Mouse (Mus musculus) R1 (cell line): ENCODE measurements around the gene Cdon.
A peak's percentile ranks its signal among the peaks of the same experiment; 100 is the strongest.
"Not testable (repeated sequence)": the region's sequence is repeated elsewhere in the genome, so short reads cannot be mapped to it uniquely, and the experiment has no call there.

Experiments used
- DNase-seq: peaks from one replicate; pipeline ENCODE4 v3.0.0-alpha.2; 2018; ENCODE audit warnings: low read depth, low spot score

The Cdon gene

DNA sequence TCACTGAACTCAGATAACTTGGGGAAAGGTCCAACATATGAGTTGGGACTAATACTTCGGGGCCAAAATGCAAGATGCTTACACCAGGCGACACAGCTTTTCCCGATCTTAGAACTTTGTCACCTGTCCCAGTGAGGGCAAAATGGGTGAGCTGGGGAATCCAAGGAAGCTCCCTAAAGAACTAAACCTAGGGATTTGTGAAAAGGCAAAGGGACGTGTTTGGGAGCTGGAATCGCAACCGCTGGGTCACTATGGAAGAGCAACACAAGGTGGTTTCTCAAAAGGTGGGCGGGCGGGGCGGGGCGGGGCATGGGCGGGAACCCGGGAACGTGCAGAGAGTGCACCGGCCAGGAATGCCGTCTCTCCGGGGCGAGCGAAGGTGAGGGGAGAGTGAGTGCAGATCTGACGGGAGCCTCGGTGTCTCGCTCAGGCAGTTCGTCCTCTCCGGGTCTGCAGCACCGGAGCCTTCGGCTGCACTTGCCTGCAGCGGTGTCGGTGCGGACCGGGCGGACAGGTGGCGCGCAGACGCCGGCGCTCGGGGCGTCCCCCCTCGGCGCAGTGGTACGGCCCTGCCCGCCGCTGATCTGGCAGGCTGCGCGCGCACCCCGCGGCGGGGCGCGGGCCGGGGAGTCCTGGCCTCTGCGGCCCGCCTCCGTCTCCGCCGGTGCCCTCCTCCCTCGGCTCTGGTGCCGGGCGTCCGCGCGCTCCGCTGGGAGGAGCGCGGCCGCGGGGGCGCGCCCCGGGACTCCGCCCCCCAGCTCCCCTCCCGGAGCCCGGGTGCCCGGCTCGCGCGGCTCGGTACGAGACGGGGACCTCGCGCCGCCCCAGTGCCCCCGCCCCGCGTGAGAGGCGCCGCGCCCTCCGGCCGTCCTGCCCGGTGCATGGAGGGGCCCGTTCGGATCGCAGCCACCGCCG, at the start of gene Cdon:
TSS of gene Cdon (plus strand) at position 324 of the 915 bp plus-strand sequence.
- DNase-seq: peak; percentile 86

DNA sequence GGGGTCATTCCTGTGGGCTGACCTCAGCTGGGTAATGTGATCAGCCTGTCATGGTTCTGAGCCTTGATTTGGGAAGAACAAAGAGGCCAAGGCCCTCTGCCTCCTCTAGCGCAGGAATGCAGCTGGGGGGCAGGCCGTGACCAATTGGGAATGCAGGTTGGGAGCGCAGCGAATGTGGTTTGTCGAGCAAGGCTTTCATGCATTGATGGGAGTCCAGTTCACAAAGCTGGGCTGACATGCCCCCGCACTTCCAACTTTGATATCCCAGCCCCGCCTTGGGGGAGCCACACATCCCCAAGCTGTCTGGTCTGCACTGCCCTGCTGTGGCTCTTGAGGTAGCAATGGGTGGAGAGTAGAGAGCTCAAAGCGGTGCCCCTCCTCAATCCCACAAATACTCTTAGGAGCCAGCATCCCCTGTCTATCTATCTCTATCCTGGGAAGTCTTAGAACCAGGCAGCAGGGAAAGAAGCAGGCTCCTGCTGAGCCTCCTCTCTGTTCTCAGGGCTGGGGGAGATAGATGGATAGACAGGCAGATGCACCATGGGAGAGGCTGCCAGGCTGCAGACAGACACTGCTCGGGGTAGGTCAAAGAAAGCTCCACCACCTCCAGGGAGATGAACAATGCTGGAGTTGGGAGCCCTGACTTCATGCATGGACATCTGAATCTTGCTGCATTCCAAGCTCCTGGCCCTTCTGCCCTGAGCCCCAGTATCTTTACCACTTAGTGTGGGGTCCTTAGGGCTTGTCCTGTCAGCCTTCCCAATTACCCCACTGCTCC, 48.4 kb upstream of the Cdon start:
- no peak for DNase-seq

DNA sequence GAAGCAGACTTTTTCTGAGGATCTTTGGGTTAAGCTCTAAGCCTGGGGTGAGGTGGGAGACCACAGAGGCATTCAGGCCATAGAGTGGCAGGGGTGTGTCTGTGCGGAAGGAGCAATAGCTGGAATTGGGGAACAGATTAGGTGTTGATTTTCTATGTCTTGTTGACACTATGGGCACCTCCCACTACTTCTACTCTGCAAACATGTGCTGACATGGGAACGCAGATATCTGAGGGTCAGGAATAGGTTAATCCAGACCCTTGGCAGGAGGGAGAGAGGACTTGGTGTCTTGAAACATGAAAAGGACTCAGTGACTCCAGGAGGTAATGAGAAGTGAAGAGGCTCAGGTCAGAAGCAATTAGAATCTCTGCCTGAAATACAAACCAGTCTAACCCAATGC, 43.0 kb upstream of the Cdon start:
- DNase-seq: no peak

DNA sequence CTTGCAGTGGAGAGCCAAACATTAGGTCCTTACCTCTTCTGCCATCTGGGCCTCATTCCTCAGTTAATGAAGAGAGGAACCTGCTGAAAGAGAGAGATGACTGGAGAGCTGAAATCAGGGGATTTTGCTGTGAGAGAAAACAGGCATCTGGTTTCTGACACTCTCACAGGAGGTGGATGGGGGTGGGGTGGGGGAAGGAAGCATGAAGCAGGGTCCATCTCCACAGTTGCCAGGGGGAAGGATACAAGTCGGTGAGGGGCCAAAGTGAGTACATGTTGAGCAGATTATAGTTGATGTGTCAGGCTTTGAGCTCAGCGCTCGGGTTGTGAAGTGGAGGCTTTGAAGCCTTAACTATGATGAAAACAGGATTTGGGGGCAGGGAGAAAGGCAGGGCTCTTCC, 41.9 kb upstream of the Cdon start:
- no peak for DNase-seq

DNA sequence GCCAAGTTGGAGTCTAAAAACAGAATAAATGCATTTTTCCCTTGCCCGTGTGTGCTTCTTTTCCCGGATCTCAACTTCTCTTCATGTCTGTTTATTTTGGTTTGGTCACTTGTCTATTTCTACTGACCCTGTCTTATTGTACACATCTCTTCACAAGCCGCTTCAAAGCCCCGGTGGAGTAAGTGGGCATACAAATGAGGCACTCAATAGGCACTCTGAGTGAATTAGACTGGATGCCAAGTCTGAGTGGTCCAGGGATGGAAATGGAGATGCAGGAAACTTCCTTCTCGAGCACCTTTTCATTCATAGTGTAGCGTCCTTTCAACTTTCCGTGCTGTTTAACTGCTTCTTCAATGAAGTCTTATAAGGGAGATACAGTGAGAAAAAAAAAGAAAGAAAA, 21.0 kb upstream of the Cdon start:
- DNase-seq: no peak

DNA sequence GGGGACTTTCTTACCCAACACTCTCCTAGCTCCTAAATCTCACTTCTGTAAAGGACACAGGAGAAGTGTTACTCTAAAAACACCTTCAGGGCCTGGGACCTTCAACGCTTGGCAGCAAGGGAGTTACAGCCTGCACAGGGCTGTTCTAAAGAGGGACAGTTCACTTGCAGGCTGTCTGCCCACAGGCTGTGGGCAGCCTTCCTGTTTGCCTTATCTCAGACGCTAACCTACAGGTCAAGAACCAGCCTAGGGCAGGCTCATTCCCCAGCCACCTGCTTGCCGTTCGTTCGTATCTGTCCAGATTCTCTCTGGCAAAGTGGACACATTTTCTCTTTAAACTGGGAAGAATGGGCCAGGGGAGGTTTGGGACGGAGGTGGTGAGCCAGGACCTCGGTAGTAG, 20.5 kb upstream of the Cdon start:
- no peak for DNase-seq

DNA sequence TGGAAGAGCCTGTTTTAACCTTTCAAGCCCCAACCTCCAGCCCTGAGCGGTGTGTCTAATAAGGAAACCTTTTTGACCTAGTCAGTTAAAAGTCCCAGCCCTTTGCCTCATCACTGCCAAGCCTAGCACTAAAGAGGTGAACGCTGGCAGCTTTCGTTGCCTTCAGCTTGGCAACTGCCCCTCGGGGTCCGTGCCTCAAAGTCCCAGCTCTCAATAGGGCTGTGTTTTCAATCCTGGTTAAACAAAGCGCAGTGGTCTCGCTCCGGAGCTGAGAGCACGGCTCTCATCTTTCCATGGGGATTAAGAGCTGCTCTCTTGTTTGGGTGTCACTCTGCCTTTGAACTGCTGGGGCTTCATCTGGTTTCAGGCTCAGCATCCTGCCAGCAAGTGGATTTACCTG, 20.1 kb upstream of the Cdon start:
- DNase-seq: no peak

DNA sequence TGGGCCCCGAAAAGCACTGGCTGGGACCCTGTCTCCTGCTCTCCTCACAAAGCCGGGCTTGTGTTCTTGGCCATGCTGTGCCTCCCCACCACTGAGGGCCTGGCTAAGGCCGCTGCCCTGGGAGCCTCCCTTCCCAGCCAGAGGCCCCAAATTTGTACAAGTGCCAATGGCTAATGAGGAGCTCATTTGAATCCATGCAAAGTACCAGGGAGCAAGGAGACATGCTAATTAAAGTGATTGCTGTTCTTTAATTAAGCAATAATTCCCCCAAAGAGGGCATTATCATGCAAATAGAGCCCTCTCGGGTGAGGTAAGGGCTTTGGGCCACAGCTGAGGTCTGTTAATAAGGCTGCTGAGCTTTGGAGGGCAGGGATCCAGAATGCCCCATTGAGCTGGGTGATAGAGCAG, 18.3 kb upstream of the Cdon start:
- DNase-seq: no peak

DNA sequence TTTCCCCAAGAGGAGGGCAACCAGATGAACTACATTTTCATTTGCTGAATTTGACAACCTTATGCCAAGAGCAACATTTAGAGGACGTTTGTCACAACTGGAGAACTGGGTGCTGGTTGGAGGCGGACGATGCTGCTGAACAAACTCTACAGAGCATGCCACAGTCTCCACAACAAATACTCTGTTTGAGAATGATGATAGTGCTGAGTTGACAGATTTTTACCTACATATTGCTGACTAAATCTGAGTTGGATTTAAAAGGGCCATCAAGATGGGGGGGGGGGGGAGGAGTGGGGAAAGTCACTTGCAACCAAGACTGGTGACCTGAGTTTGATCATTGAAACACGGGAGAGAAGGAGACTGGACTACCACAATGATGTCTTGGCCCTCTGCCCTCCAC, 17.4 kb upstream of the Cdon start:
- DNase-seq: no peak

DNA sequence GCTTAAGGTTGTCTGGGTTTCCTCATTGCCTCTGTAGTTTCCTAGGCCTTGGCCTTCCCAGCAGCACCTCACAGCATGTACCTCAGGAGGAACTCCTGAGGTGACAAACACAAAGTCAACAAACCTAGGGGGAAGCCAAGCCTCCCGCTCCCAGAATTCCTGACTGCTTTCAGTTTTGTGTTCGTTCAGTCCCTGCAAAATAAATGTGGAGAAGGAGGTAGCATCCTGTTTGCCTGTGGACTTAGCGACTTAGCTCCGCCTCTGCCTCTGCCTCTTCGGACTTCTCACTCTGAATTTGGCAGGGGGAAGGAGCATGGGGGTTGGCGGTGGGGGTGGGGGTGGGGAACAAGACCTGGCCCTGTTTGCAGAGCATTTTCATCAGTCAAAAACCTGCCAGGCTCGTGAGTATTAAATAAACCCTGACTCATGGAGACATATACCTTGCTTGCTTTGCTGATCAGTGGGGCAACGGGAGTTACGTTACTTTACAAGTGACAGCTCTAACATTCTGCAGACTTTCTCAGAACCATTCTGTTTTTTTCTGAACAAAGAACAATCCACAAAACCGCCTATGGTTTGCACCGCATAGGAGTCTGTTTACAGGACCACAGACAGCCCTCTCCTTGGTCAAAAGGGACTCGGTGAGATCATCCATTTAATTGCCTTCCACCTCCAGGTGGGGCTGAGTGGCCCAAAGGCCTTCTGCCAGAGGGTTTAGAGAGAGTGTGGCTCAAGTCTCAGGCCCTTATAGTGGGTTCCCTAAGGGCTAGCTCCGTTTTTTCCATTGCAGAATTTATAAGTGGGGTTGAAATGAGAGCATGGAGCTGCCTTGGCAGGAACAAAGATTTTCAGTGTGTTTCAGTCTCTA, 15.7 kb upstream of the Cdon start:
- peak; percentile 14 for DNase-seq

DNA sequence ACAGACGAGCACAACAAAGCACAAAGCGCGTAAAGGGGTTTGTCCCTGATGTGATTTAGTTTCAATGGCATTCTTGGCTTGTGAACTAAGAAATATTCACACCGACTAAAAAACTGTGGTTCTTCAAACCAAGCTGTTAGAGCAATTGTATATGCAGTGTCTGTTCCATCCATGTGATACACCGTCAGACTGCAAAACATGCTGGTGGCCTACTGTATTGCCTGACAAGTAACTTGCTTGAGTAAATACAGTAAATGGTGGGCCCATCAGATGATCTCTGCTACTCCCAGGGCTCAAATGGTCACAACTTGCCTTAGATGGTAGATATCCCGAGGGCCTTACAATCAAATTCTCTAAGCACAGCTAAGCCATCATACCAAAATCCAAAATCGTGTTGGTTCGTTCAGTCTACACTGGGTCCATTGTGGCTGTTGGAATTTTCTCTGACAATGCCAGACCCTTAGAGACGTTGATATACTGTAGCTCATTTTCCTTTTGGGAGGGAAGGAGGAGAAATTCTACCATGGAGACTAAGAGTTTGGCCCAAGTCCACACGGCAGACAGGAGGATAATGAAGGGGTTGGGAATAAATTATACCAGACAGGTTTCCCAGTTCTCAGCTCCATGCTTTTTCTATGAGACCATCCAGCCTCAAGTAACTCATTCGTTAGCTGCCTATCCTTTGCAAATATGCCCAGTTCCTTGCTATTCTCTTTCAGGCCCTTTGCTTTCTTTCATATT, 9.5 kb upstream of the Cdon start:
- no peak for DNase-seq

DNA sequence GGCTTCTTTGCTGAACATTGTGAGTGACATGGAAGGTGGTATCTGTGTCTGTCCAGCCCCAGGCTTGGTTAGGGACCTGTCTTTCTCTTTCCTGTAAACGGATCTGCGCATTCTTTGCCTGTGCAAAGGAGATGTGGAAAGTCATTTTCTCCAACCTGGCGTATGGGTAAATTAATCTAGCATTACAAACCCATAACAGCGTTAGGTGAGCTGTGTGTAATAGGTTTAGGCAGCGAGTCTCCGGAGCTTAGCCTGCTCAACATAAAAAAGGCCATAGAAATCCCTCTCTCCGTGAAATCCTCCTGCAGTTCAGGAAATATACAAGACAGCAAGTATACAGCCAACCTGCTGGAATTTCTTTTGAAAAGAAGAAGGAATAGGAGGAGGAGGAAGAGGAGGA, 9.0 kb upstream of the Cdon start:
- no peak for DNase-seq

DNA sequence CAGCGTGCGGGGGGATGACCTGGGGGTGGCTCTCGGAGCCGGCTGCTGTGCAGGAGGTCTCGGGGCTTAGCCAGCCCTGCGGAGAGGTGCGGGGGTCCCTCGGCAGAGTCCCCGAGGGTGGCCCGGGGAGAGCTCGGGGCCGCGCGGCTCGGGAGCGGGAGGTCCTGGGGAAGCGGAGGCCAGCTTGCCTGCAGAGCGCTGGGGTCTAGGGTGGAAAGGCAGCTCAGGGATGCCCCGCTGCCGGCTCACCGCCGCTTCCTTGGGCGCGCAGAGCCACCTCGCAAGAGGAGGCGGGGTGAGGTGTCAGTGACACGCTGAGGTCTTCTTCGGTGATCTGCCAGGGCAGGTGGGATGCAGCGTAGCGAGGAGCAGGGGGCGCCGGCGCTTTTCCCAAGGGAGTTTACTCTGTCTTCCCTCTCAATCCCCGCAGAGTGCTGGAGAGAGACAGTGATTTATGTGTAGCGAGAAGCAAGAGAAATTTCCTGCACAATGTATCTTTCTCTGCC, 855 bp downstream of the Cdon start:
- peak; percentile 73 for DNase-seq

DNA sequence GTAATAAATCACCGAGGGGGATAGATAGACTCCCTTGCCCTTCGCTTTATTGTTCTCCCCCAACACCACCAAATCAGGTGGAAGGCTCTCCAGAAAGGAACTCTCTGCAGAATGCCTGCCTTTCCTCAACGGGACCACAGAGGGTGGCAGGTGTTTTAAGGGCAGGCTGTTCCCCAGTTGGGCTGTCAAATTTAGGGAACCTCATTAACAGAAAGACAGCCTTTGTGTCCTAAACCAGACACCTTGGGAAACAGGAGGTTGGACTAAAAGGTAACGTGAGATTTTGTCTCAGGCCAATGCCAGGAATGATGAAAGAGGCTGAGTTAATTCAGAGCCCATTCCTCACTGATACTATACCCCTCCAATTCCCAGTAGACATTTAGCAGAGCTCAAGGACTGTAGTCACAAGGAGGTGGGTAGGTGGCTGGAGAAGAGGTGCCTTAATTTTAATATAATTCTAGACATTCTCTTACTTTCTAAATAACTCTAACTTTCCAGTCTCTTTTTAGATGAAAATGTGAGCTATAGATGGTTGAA, 1.5 kb downstream of the Cdon start:
- DNase-seq: no peak

DNA sequence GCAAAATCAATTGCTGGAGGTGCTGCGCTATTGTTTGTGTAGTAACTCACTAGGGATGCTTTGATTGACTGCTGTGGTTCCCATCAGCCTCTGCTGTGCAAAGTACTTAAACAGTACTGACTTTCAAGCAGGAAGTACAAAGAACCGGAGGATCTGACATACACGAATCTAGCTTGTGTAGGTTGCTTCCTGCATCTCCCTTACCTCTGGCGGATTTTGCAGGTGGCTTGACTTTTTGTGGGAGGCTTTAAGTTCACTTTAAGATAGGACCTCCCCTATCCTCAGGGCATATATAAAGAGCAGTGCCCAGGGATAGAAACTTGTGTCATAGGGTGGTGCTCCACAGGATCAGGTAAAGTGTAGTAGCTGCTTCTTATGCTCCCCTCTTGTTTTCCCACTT, 2.3 kb downstream of the Cdon start:
- no peak for DNase-seq

DNA sequence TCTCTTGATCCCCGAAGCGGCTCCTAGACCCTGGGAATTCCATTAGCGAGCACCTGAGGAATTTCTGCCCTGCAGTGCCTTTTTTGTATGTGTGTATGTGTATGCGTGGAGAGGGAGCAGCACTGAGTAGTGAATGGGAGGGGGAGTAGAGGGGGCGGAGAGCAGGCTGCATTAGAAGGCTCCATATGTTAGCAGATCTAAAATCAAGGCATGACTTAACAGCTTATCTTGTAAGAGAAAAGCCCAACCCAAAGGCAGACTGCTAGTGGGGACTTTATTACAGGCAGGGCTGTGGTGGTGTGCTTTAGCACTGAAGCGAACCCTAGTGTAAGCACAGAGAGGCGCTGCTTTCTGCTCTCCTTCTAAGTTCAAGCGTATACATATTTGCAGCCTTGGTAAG, 3.7 kb downstream of the Cdon start:
- DNase-seq: peak; percentile 66

DNA sequence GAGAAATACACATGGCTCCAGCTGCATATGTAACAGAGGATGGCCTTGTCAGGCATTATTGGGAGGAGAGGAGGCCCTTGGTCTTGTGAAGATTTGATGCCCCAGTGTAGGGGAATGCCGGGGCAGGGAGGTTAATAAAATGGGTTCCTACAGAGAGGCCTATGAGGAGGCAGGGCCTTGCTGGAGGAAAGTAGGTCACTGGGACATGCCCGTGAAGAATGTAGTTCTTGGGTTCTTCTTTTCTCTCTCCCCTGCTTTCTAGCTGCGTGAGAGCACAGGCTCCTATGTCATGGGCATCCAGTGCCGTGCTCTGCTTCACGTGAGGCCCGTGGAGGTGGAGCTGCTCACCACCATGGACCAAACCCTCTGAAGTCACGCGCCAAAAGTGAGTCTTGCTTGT, 9.5 kb downstream of the Cdon start:
- no peak for DNase-seq

DNA sequence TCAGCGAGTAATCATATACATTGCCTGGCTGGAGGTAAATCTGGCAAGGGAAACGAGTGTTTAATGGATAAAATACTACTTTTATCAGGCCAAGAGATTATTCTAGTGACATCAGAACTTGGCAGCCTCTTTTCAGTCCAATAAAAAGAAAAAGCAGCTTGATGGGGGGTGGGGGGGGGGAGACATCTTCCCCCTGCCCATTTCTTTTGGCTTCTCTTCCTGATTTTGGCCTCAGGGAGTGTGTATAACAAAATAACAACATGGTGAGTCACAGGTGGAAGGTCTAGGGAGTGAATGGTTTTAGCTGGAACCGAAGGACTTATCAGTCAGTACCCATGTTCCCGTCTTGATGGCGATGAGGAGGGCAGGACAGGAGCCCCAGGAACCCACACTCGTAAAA, 10.5 kb downstream of the Cdon start:
- DNase-seq: no peak

DNA sequence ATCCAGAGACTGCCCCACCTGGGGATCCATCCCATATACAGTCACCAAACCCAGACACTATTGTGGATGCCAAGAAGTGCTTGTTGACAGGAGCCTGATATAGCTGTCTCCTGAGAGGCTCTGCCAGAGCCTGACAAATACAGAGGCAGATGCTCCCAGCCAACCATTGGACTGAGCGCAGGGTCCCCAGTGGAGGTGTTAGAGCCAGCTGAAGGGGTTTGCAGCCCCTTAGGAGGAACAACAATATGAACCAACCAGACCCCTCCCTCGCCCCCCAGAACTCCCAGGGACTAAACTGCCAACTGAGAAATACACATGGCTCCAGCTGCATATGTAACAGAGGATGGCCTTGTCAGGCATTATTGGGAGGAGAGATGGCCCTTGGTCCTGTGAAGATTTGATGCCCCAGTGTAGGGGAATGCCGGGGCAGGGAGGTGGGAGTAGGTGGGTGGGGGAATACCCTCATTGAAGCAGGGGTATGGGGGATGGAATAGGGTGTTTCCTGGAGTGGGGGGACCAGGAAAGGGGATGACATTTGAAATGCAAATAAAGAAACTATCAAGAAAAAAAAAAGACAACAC, 11.9 kb downstream of the Cdon start:
- DNase-seq: not testable (repeated sequence)

DNA sequence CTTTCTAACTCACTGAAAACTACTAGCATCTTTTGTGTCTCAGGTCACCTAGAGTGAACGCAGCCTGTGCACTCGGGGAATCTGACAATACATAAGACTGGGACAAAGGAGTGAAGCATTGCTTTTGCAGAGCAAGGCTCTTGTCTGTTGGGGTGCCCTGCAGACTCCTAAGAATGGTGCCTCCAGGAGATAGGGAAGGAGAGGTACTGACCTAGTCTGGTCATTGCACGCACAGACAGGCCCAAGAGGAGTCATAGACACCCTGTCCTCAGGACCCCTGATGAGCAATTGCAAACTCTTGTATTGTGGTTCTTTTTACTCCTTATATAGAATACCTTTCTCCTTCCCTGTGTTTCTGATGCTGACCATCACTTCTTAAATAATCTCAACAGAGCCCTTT, 13.4 kb downstream of the Cdon start:
- no peak for DNase-seq
